Mouse (Mus musculus): Measurements from ENCODE around the gene Tshz3.

Tshz3 gene

GRCm38 (mm10) chr7:36786713-36787421 is 88.9 kb downstream of the Tshz3 start:
- DNase-seq (ENCODE audit: low spot score): no peak

- no peak for DNase-seq (ENCODE audit: low spot score)
Observed at GRCm38 (mm10) chr7:36796392-36797187, 98.7 kb downstream of the Tshz3 start.

Data from retina, embryonic 14.5 days (tissue).